ENCODE assay signal across 11 mouse cellular contexts in genomic region chr5:113225271-113225670, GRCm38 (mm10). TPM values are rescaled to one million over a fixed set of nuclear protein-coding genes. Genes with fewer than 3 reads are reported as not detected.
A peak's percentile ranks its signal among the peaks of the same experiment; 100 is the strongest.
DNase-seq lines count a peak whose midpoint lies in the region; ATAC-seq lines count a peak whose summit lies in the region.
"Had no signal": no experiment of that assay in that cellular context is flagged by ENCODE, and none has a peak within 500 bp of the region (broad histone marks: within the 10 kb centered on the region; RNA-seq: fewer than 3 reads in every experiment).

No protein-coding gene starts in this region.

- no peak overlapping the region for H3K9ac ChIP-seq in hindbrain, embryonic 13.5 days
- no peak overlapping the region for H3K9ac ChIP-seq in heart, embryonic 13.5 days
- H3K9ac ChIP-seq in midbrain, embryonic 12.5 days (replicated peaks): no peak overlapping the region

- H3K4me3 ChIP-seq in hindbrain, embryonic 10.5 days: peak overlapping the region; percentile 39
- H3K4me3 ChIP-seq in hindbrain, embryonic 13.5 days: no peak overlapping the region
- H3K4me3 ChIP-seq in brown adipose tissue, adult 24 weeks (ENCODE audit: insufficient read depth, low read depth, low read length): no peak overlapping the region
- H3K4me3 ChIP-seq in heart, embryonic 13.5 days: no peak overlapping the region
- no peak overlapping the region for H3K4me3 ChIP-seq in midbrain, embryonic 12.5 days

- WGBS in hindbrain, embryonic 10.5 days: 24% methylated on average over 10 of the region's 10 CpGs
- WGBS in hindbrain, embryonic 13.5 days: 14% methylated on average over 10 of the region's 10 CpGs
- WGBS in heart, embryonic 13.5 days: 30% methylated on average over 10 of the region's 10 CpGs
- WGBS in midbrain, embryonic 12.5 days: 7% methylated on average over 10 of the region's 10 CpGs

- H3K27me3 ChIP-seq in hindbrain, embryonic 10.5 days (ENCODE audit: insufficient read depth, poor library complexity, severe bottlenecking): peaks cover 2% of the 10 kb centered on the region; the same call in 1 of the 2 replicates
- peaks cover 11% of the 10 kb centered on the region; the same call in 1 of the 2 replicates for H3K27me3 ChIP-seq in hindbrain, embryonic 13.5 days
- peaks cover 22% of the 10 kb centered on the region for H3K27me3 ChIP-seq in heart, embryonic 13.5 days (replicated peaks)
- peaks cover 6% of the 10 kb centered on the region; the same call in 1 of the 2 replicates for H3K27me3 ChIP-seq in midbrain, embryonic 12.5 days

- no peak for ATAC-seq in hindbrain, embryonic 13.5 days (ENCODE audit: low FRiP score)
- ATAC-seq in heart, embryonic 13.5 days (ENCODE audit: extremely low read depth, insufficient number of reproducible peaks, low FRiP score, low TSS enrichment): no peak
- no peak for ATAC-seq in midbrain, embryonic 12.5 days (ENCODE audit: low FRiP score, low read depth)

- H3K27ac ChIP-seq in hindbrain, embryonic 10.5 days: peak overlapping the region; percentile 80
- no peak overlapping the region for H3K27ac ChIP-seq in hindbrain, embryonic 13.5 days
- peak overlapping the region; percentile 70; the same call in 1 of the 2 replicates for H3K27ac ChIP-seq in brown adipose tissue, adult 24 weeks (replicated peaks; ENCODE audit: low read depth, low read length)
- peak overlapping the region; percentile 72 for H3K27ac ChIP-seq in heart, embryonic 13.5 days (replicated peaks)
- H3K27ac ChIP-seq in midbrain, embryonic 12.5 days (replicated peaks): peak overlapping the region; percentile 11; the same call in 1 of the 2 replicates

- no peaks in the 10 kb centered on the region for H3K36me3 ChIP-seq in hindbrain, embryonic 10.5 days
- H3K36me3 ChIP-seq in hindbrain, embryonic 13.5 days: no peaks in the 10 kb centered on the region
- H3K36me3 ChIP-seq in heart, embryonic 13.5 days: no peaks in the 10 kb centered on the region
- no peaks in the 10 kb centered on the region for H3K36me3 ChIP-seq in midbrain, embryonic 12.5 days

- H3K9me3 ChIP-seq in hindbrain, embryonic 10.5 days: no peaks in the 10 kb centered on the region
- H3K9me3 ChIP-seq in hindbrain, embryonic 13.5 days: no peaks in the 10 kb centered on the region
- no peaks in the 10 kb centered on the region for H3K9me3 ChIP-seq in heart, embryonic 13.5 days
- 0 out of 2 replicates have a peak, but pooled peaks cover 3% of the 10 kb centered on the region for H3K9me3 ChIP-seq in midbrain, embryonic 12.5 days

- no peak overlapping the region for H3K4me2 ChIP-seq in hindbrain, embryonic 13.5 days
- H3K4me2 ChIP-seq in heart, embryonic 13.5 days: no peak overlapping the region
- H3K4me2 ChIP-seq in midbrain, embryonic 12.5 days (replicated peaks): peak overlapping the region; percentile 47

- peak; percentile 69 for DNase-seq in hindbrain, embryonic 10.5 days (ENCODE audit: low spot score)
- no peak for DNase-seq in testis, postnatal 14 days (ENCODE audit: low spot score)
- DNase-seq in adrenal gland, postnatal 36 days: no peak
- no peak for DNase-seq in cerebellum, postnatal 25 days
- DNase-seq: cerebellum, adult 11-12 months; thymus, adult 18-20 months had no signal

- H3K4me1 ChIP-seq in hindbrain, embryonic 10.5 days (replicated peaks): peaks cover 43% of the 10 kb centered on the region
- peaks cover 24% of the 10 kb centered on the region for H3K4me1 ChIP-seq in hindbrain, embryonic 13.5 days (replicated peaks)
- H3K4me1 ChIP-seq in brown adipose tissue, adult 24 weeks (ENCODE audit: control insufficient read depth, insufficient read depth, insufficient read length, low read length): peaks cover 14% of the 10 kb centered on the region
- peaks cover 25% of the 10 kb centered on the region for H3K4me1 ChIP-seq in heart, embryonic 13.5 days
- H3K4me1 ChIP-seq in midbrain, embryonic 12.5 days: peaks cover 25% of the 10 kb centered on the region

RNA-seq across cellular contexts. Expression of gene Tmem211, which starts 1.4 kb away (rescaled TPM):
- polyA plus RNA-seq in hindbrain, embryonic 10.5 days (2016; fragmentation: Nextera tagmentation; extraction: Ambion mirVana): 0.11 TPM in 1 of 2 replicates, not detected in the other
- not detected in 2 replicates for polyA plus RNA-seq in hindbrain, embryonic 13.5 days (2015; fragmentation: Nextera tagmentation; extraction: Ambion mirVana)
- not detected in 2 replicates for polyA plus RNA-seq in brown adipose tissue, adult 24 weeks (2012; ENCODE audit: insufficient read depth, insufficient read length, missing spikeins)
- polyA plus RNA-seq in heart, embryonic 13.5 days (2015; fragmentation: Nextera tagmentation; extraction: Ambion mirVana): not detected in 2 replicates
- polyA plus RNA-seq in midbrain, embryonic 12.5 days (2016; fragmentation: Nextera tagmentation; extraction: Ambion mirVana): 0.12 and 0.13 TPM in 2 replicates
- total RNA-seq in adrenal gland, postnatal 36 days (2021): not detected
- total RNA-seq: hematopoietic stem cell, adult 5-6 weeks had no signal

RNA-seq across cellular contexts. Expression of gene 2900026A02Rik, which starts 4.2 kb away (rescaled TPM):
- 2.1 and 4.1 TPM in 2 replicates for polyA plus RNA-seq in hindbrain, embryonic 10.5 days (2016; fragmentation: Nextera tagmentation; extraction: Ambion mirVana)
- polyA plus RNA-seq in hindbrain, embryonic 13.5 days (2015; fragmentation: Nextera tagmentation; extraction: Ambion mirVana): 2.4 and 2.7 TPM in 2 replicates
- 3.5 and 5.5 TPM in 2 replicates for polyA plus RNA-seq in brown adipose tissue, adult 24 weeks (2012; ENCODE audit: insufficient read depth, insufficient read length, missing spikeins)
- 14.4 and 14.8 TPM in 2 replicates for polyA plus RNA-seq in heart, embryonic 13.5 days (2015; fragmentation: Nextera tagmentation; extraction: Ambion mirVana)
- 2.9 and 3.1 TPM in 2 replicates for polyA plus RNA-seq in midbrain, embryonic 12.5 days (2016; fragmentation: Nextera tagmentation; extraction: Ambion mirVana)
- 10 to 100 TPM; 13.2 to 18.5 TPM for total RNA-seq in adrenal gland, postnatal 36 days (2021)
